8 mouse cellular contexts compared by ENCODE assay signal in the genomic region with DNA sequence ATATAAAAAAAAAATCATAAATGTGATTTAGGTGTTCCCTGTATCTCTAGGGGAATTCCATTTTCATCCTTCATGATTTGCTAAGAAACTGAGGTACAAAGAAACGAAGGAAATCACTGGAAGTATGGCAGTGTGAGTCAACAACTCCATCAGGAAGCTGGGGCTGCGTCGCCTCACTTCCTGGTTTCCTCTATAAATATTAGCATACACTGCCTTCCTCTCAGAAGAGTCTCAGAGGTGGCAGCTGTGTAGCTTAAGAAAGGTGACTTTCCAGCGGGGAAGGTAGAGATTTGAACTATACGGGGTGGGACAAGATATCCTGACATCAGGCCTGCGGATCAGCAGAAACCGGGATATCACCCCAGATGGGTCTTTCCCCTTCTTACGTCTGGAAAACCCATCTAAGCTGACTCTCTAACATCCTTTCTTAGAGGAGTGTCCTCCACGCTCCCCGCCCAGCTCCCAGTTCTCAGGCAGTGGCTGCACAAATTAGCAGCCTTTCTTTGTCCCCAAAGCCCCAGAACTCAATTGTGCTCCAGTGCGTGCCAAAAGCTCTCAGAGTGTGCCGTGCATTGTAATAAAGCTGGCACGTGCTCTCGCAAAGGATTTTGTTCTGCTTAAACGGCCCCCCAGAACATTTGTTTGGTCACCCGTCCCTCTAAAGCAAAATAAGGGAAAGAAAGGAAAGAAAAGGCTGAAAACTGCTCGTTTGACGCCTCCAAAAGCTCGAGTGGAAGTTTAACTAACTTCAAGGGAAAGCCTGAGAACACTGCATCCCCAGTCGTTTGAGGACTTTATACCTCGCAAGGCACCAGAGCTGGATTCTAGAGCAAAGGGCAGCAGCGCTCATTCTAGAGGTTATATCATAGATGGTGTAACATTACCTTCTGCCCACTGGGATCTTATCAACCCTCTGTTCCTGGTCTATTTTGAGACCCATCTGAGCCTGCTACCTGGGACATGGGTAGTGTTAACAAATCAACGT. TPM values are rescaled to one million over a fixed set of nuclear protein-coding genes. Genes with fewer than 3 reads are reported as not detected.
A peak's percentile ranks its signal among the peaks of the same experiment; 100 is the strongest.
DNase-seq lines count a peak whose midpoint lies in the region; ATAC-seq and TF ChIP-seq lines count a peak whose summit lies in the region.

No protein-coding gene starts in this region.

- peaks cover 68% of the 10 kb centered on the region for H3K27me3 ChIP-seq in forebrain, embryonic 15.5 days
- peaks cover 3% of the 10 kb centered on the region; the same call in 1 of the 2 replicates for H3K27me3 ChIP-seq in hindbrain, embryonic 14.5 days (ENCODE audit: control insufficient read depth, insufficient read depth, low read length)
- no peaks in the 10 kb centered on the region for H3K27me3 ChIP-seq in liver, adult 2 months (ENCODE audit: control insufficient read depth, insufficient read depth, low read length)
- peaks cover 11% of the 10 kb centered on the region; the same call in 1 of the 2 replicates for H3K27me3 ChIP-seq in neural tube, embryonic 12.5 days (replicated peaks)

- 10% methylated on average over 23 of the region's 23 CpGs for WGBS in forebrain, embryonic 15.5 days
- 14% methylated on average over 23 of the region's 23 CpGs for WGBS in hindbrain, embryonic 14.5 days
- WGBS in liver, adult 2 months = 41% methylated on average over 23 of the region's 23 CpGs
- 21% methylated on average over 23 of the region's 23 CpGs for WGBS in neural tube, embryonic 12.5 days

- peak; percentile 86 for ATAC-seq in forebrain, embryonic 15.5 days (replicated peaks)
- ATAC-seq in hindbrain, embryonic 14.5 days (ENCODE audit: low FRiP score) = peak; percentile 65; the same call in 1 of the 2 replicates
- ATAC-seq in neural tube, embryonic 12.5 days (ENCODE audit: low FRiP score, low read depth) = peak; percentile 86; the same call in 1 of the 2 replicates

- no peaks in the 10 kb centered on the region for H3K9me3 ChIP-seq in forebrain, embryonic 15.5 days
- peaks cover 8% of the 10 kb centered on the region; the same call in 1 of the 2 replicates for H3K9me3 ChIP-seq in hindbrain, embryonic 14.5 days (ENCODE audit: control insufficient read depth, low read length)
- H3K9me3 ChIP-seq in neural tube, embryonic 12.5 days = no peaks in the 10 kb centered on the region

- H3K4me3 ChIP-seq in forebrain, embryonic 15.5 days = peak overlapping the region; percentile 12; the same call in 1 of the 2 replicates
- no peak overlapping the region for H3K4me3 ChIP-seq in hindbrain, embryonic 14.5 days (replicated peaks; ENCODE audit: low read length)
- H3K4me3 ChIP-seq in liver, adult 2 months (ENCODE audit: insufficient read depth, low read depth, low read length) = peak overlapping the region; percentile 5
- no peak overlapping the region for H3K4me3 ChIP-seq in neural tube, embryonic 12.5 days

- H3K79me2 ChIP-seq in liver, adult 2 months (ENCODE audit: control insufficient read depth, insufficient read depth, low read length) = no peaks in the 10 kb centered on the region

- TF ChIP-seq POLR2A in liver, adult 2 months (IDR thresholded peaks at IDR 0.05; ENCODE audit: extremely low read depth, insufficient read depth, low read length) = no peak

- H3K36me3 ChIP-seq in forebrain, embryonic 15.5 days = no peaks in the 10 kb centered on the region
- no peaks in the 10 kb centered on the region for H3K36me3 ChIP-seq in hindbrain, embryonic 14.5 days (replicated peaks; ENCODE audit: control insufficient read depth, insufficient read depth)
- H3K36me3 ChIP-seq in liver, adult 2 months (ENCODE audit: control insufficient read depth, insufficient read depth, low read length) = no peaks in the 10 kb centered on the region
- no peaks in the 10 kb centered on the region for H3K36me3 ChIP-seq in neural tube, embryonic 12.5 days

- H3K27ac ChIP-seq in forebrain, embryonic 15.5 days (replicated peaks) = no peak overlapping the region
- H3K27ac ChIP-seq in hindbrain, embryonic 14.5 days = no peak overlapping the region
- H3K27ac ChIP-seq in liver, adult 2 months (replicated peaks; ENCODE audit: insufficient read depth, low read depth, low read length) = peak overlapping the region; percentile 88
- H3K27ac ChIP-seq in neural tube, embryonic 12.5 days = no peak overlapping the region

- intact Hi-C loops in left cerebral cortex, postnatal 4 days (cut with DNase I) = no loop called here
- intact Hi-C loops in left cerebral cortex, postnatal 36 days (cut with DNase I) = no loop called here

- no peak for TF ChIP-seq CTCF in liver, adult 2 months (IDR thresholded peaks at IDR 0.05; ENCODE audit: low read depth, low read length)

- peak overlapping the region; percentile 32 for H3K4me2 ChIP-seq in forebrain, embryonic 15.5 days (replicated peaks)
- H3K4me2 ChIP-seq in hindbrain, embryonic 14.5 days (replicated peaks) = peak overlapping the region; percentile 39
- H3K4me2 ChIP-seq in neural tube, embryonic 12.5 days (replicated peaks) = peak overlapping the region; percentile 42

- DNase-seq in left cerebral cortex, postnatal 4 days = peak; percentile 52
- no peak for DNase-seq in left cerebral cortex, adult 11 months (ENCODE audit: low spot score)
- DNase-seq in hindbrain, embryonic 14.5 days (ENCODE audit: low spot score) = peak; percentile 63
- DNase-seq in liver, adult 2 months (ENCODE audit: extremely low read depth, low read depth, low spot score) = peak; percentile 87
- no peak for DNase-seq in testis, postnatal 14 days (ENCODE audit: low spot score)
- no peak for DNase-seq in left cerebral cortex, postnatal 36 days (ENCODE audit: low spot score in 2 of 2)

- peaks cover 11% of the 10 kb centered on the region for H3K4me1 ChIP-seq in forebrain, embryonic 15.5 days
- H3K4me1 ChIP-seq in hindbrain, embryonic 14.5 days (replicated peaks; ENCODE audit: control insufficient read depth, insufficient read depth, low read length) = 0 out of 2 replicates have a peak, but pooled peaks cover 4% of the 10 kb centered on the region
- peaks cover 9% of the 10 kb centered on the region; the same call in 1 of the 2 replicates for H3K4me1 ChIP-seq in liver, adult 2 months (ENCODE audit: control insufficient read depth, insufficient read depth, low read length)
- peaks cover 8% of the 10 kb centered on the region; the same call in 1 of the 2 replicates for H3K4me1 ChIP-seq in neural tube, embryonic 12.5 days

- H3K9ac ChIP-seq in forebrain, embryonic 15.5 days (replicated peaks) = 0 out of 2 replicates have a peak overlapping the region, but pooled peaks have one; percentile 14
- H3K9ac ChIP-seq in hindbrain, embryonic 14.5 days = no peak overlapping the region
- peak overlapping the region; percentile 66 for H3K9ac ChIP-seq in liver, adult 2 months (ENCODE audit: low read depth, low read length)
- H3K9ac ChIP-seq in neural tube, embryonic 12.5 days = no peak overlapping the region

RNA-seq across cellular contexts. Expression of a gene that starts 17.0 kb away (rescaled TPM):
- 10 to 100 TPM in 1 of 2 experiments, 1 to 10 TPM in 1; 9.8 to 12.2 TPM for total RNA-seq in left cerebral cortex, postnatal 4 days (2021)
- 1.6 and 1.8 TPM in 2 replicates for polyA plus RNA-seq in forebrain, embryonic 15.5 days (2015; fragmentation: Nextera tagmentation; extraction: Ambion mirVana)
- polyA plus RNA-seq in hindbrain, embryonic 14.5 days (2014; fragmentation: Nextera tagmentation; extraction: Ambion mirVana) = 5.1 and 5.8 TPM in 2 replicates
- total RNA-seq in liver, adult 2 months (2014; rRNA removed) = 9.0 and 11.7 TPM in 2 replicates
- 12.4 and 13.6 TPM in 2 replicates for polyA plus RNA-seq in liver, adult 2 months (2012; rRNA removed)
- 3.9 and 5.2 TPM in 2 replicates for polyA plus RNA-seq in neural tube, embryonic 12.5 days (2016; fragmentation: Nextera tagmentation; extraction: Ambion mirVana)
- total RNA-seq in left cerebral cortex, postnatal 36 days (2021) = 10 to 100 TPM; 20.7 to 44.1 TPM

Comparison
In these comparisons a context has a peak if more than half of its experiments do, and no peak if none do; other contexts are left out.
1. DNase-seq: peak in left cerebral cortex, postnatal 4 days (single experiment), hindbrain, embryonic 14.5 days (single experiment) and liver, adult 2 months (single experiment); none in left cerebral cortex, adult 11 months (single experiment), testis, postnatal 14 days (single experiment) and left cerebral cortex, postnatal 36 days (0 of 2).
2. H3K4me3 ChIP-seq: peak in forebrain, embryonic 15.5 days (single experiment) and liver, adult 2 months (single experiment); none in hindbrain, embryonic 14.5 days (single experiment) and neural tube, embryonic 12.5 days (single experiment).
3. H3K9ac ChIP-seq: peak in forebrain, embryonic 15.5 days (single experiment) and liver, adult 2 months (single experiment); none in hindbrain, embryonic 14.5 days (single experiment) and neural tube, embryonic 12.5 days (single experiment).
4. Peak in every context shown above with its lines, with median percentiles within 50 percentile points of each other: ATAC-seq and H3K4me2 ChIP-seq.